Mouse (Mus musculus) midbrain, embryonic 16.5 days (tissue): ENCODE measurements around the gene Stard3. TPM values are rescaled to one million over a fixed set of nuclear protein-coding genes. Genes with fewer than 3 reads are reported as not detected.
"Not testable (repeated sequence)": the region's sequence is repeated elsewhere in the genome, so short reads cannot be mapped to it uniquely, and the experiment has no call there.

Experiments
- ATAC-seq: fragments of 200-750 bp; cut with Nextera tagmentation; 2 replicates; pipeline ENCODE4 v1.8.0; 2017; ENCODE audit warnings: moderate TSS enrichment
- H3K27ac ChIP-seq: fragments of 300-500 bp; sonication (generic); 2 replicates; pipeline ENCODE4 v1.5.1; 2014; ENCODE audit warnings: mild to moderate bottlenecking, low read length, mixed read lengths
- H3K27me3 ChIP-seq: fragments of 300-500 bp; sonication (generic); 2 replicates; pipeline ENCODE4 v1.6.1; 2014; ENCODE audit warnings: low read depth, low read length, mixed read lengths; ENCODE audit not compliant: control insufficient read depth, insufficient read depth
- H3K36me3 ChIP-seq: fragments of 300-500 bp; sonication (generic); 2 replicates; pipeline ENCODE4 v1.6.1; 2014; ENCODE audit warnings: mild to moderate bottlenecking, low read length, moderate library complexity, mixed read lengths; ENCODE audit not compliant: control insufficient read depth, insufficient read depth
- H3K4me1 ChIP-seq: fragments of 300-500 bp; sonication (generic); 2 replicates; pipeline ENCODE4 v1.6.1; 2014; ENCODE audit warnings: mild to moderate bottlenecking, low read length, mixed read lengths; ENCODE audit not compliant: control insufficient read depth, insufficient read depth
- H3K4me2 ChIP-seq: fragments of 300-500 bp; sonication (generic); 2 replicates; pipeline ENCODE4 v1.6.1; 2014; ENCODE audit warnings: mild to moderate bottlenecking, low read length, mixed read lengths
- H3K4me3 ChIP-seq: fragments of 300-500 bp; sonication (generic); 2 replicates; pipeline ENCODE4 v1.5.1; 2014; ENCODE audit warnings: low read depth, mild to moderate bottlenecking, low read length, moderate library complexity, mixed read lengths
- H3K9ac ChIP-seq: fragments of 300-500 bp; sonication (generic); 2 replicates; pipeline ENCODE4 v1.6.1; 2014; ENCODE audit warnings: low read depth, low read length, mixed read lengths
- H3K9me3 ChIP-seq: fragments of 300-500 bp; sonication (generic); replicated peaks from 2 replicates; pipeline ENCODE4 v1.6.1; 2014; ENCODE audit warnings: mild to moderate bottlenecking, low read length, mixed read lengths; ENCODE audit not compliant: control insufficient read depth, poor library complexity, severe bottlenecking
- WGBS: fragments of 180-500 bp; shearing (Covaris S2); extraction: QIAGEN DNeasy Blood & Tissue Kit; methylation state at CpG from one replicate; pipeline ENCODE4 v1.1.7; 2014; 5-methylcytosine and 5-hydroxymethylcytosine counted together
- polyA plus RNA-seq: library from polyadenylated mRNA; unstranded; fragments of >200 nt; fragmentation: Nextera tagmentation; extraction: Ambion mirVana; gene quantifications from 2 replicates; pipeline ENCODE4 v1.2.1, GENCODE M21; 2015

Stard3 gene
- polyA plus RNA-seq, 1 experiment from 2014 or later: 32.9 TPM

- H3K4me2 ChIP-seq: no peak overlapping the region
- 80% methylated on average over 8 of the region's 8 CpGs for WGBS
- no peaks in the 10 kb centered on the region for H3K9me3 ChIP-seq
- peaks cover 17% of the 10 kb centered on the region for H3K36me3 ChIP-seq
- no peak overlapping the region for H3K4me3 ChIP-seq
- H3K27me3 ChIP-seq: no peaks in the 10 kb centered on the region
- ATAC-seq: no peak
- H3K27ac ChIP-seq: no peak overlapping the region
- H3K4me1 ChIP-seq: peaks cover 7% of the 10 kb centered on the region
- H3K9ac ChIP-seq: no peak overlapping the region
Measured at GRCm38 (mm10) chr11:98374266-98374665, 16.1 kb downstream of the Stard3 start.

GRCm38 (mm10) chr11:98376756-98377155, 18.6 kb downstream of the Stard3 start:
- Histone ChIP-seq H3K27me3 (no peaks in the 10 kb centered on the region), H3K9ac (no peak overlapping the region), H3K4me1 (no peaks in the 10 kb centered on the region; the same call in 1 of the 2 replicates), H3K4me3 (no peak overlapping the region), H3K27ac (no peak overlapping the region), H3K4me2 (no peak overlapping the region), H3K9me3 (no peaks in the 10 kb centered on the region), H3K36me3 (peaks cover 22% of the 10 kb centered on the region)
- no peak for ATAC-seq
- 62% methylated on average over 5 of the region's 5 CpGs for WGBS

- Histone ChIP-seq H3K27ac (no peak overlapping the region), H3K27me3 (no peaks in the 10 kb centered on the region), H3K9ac (no peak overlapping the region), H3K4me2 (no peak overlapping the region), H3K4me1 (no peaks in the 10 kb centered on the region), H3K36me3 (peaks cover 22% of the 10 kb centered on the region), H3K9me3 (no peaks in the 10 kb centered on the region), H3K4me3 (no peak overlapping the region)
- 93% methylated on average over 11 of the region's 11 CpGs for WGBS
- no peak for ATAC-seq
Measured at GRCm38 (mm10) chr11:98377787-98378186, 19.6 kb downstream of the Stard3 start.

- H3K4me1 ChIP-seq: no peaks in the 10 kb centered on the region
- H3K9ac ChIP-seq: no peak overlapping the region
- no peak overlapping the region for H3K4me2 ChIP-seq
- no peaks in the 10 kb centered on the region for H3K27me3 ChIP-seq
- ATAC-seq: no peak
- WGBS: 92% methylated on average over 7 of the region's 7 CpGs
- H3K27ac ChIP-seq: no peak overlapping the region
- no peaks in the 10 kb centered on the region for H3K9me3 ChIP-seq
- peaks cover 22% of the 10 kb centered on the region for H3K36me3 ChIP-seq
- H3K4me3 ChIP-seq: no peak overlapping the region
Measured at GRCm38 (mm10) chr11:98379379-98379778, 21.2 kb downstream of the Stard3 start.

- H3K4me2 ChIP-seq: no peak overlapping the region
- no peaks in the 10 kb centered on the region for H3K9me3 ChIP-seq
- H3K4me3 ChIP-seq: no peak overlapping the region
- ATAC-seq: peak; percentile 36; the same call in 1 of the 2 replicates
- no peak overlapping the region for H3K27ac ChIP-seq
- WGBS: 74% methylated on average over 6 of the region's 6 CpGs
- H3K9ac ChIP-seq: no peak overlapping the region
- H3K36me3 ChIP-seq: peaks cover 19% of the 10 kb centered on the region
- H3K4me1 ChIP-seq: no peaks in the 10 kb centered on the region
- no peaks in the 10 kb centered on the region for H3K27me3 ChIP-seq
Measured at GRCm38 (mm10) chr11:98380106-98380505, 21.9 kb downstream of the Stard3 start.

- no peak for ATAC-seq
- Histone ChIP-seq H3K36me3 (peaks cover 16% of the 10 kb centered on the region), H3K4me1 (no peaks in the 10 kb centered on the region; the same call in 1 of the 2 replicates), H3K4me2 (no peak overlapping the region), H3K4me3 (no peak overlapping the region), H3K27ac (no peak overlapping the region), H3K27me3 (peaks cover 9% of the 10 kb centered on the region; the same call in 1 of the 2 replicates), H3K9me3 (no peaks in the 10 kb centered on the region), H3K9ac (no peak overlapping the region)
- WGBS: 94% methylated on average over 2 of the region's 2 CpGs
Measured at GRCm38 (mm10) chr11:98381651-98382050, 23.5 kb downstream of the Stard3 start.

- Histone ChIP-seq H3K36me3 (peaks cover 16% of the 10 kb centered on the region), H3K27me3 (peaks cover 11% of the 10 kb centered on the region)
- not testable (repeated sequence) for H3K4me1 ChIP-seq, H3K4me3 ChIP-seq, H3K9me3 ChIP-seq, ATAC-seq, H3K9ac ChIP-seq, H3K27ac ChIP-seq, H3K4me2 ChIP-seq
- WGBS: 57% methylated on average over 2 of the region's 2 CpGs
Measured at GRCm38 (mm10) chr11:98382405-98382804, 24.2 kb downstream of the Stard3 start.

GRCm38 (mm10) chr11:98383261-98384030, 25.3 kb downstream of the Stard3 start, which contains the start of gene Tcap:
TSS of gene Tcap (plus strand) at chr11:98383811.
- ATAC-seq: no peak
- Histone ChIP-seq H3K4me1 (no peaks in the 10 kb centered on the region; the same call in 1 of the 2 replicates), H3K36me3 (peaks cover 11% of the 10 kb centered on the region), H3K9me3 (no peaks in the 10 kb centered on the region), H3K27me3 (peaks cover 20% of the 10 kb centered on the region), H3K9ac (no peak within 1 kb of the TSS), H3K4me2 (no peak within 1 kb of the TSS), H3K27ac (no peak within 1 kb of the TSS), H3K4me3 (no peak within 1 kb of the TSS)
- 70% methylated on average over 14 of the region's 14 CpGs for WGBS

GRCm38 (mm10) chr11:98384216-98384615, 26.0 kb downstream of the Stard3 start:
- Histone ChIP-seq H3K4me2 (no peak overlapping the region), H3K9me3 (no peaks in the 10 kb centered on the region), H3K4me1 (no peaks in the 10 kb centered on the region; the same call in 1 of the 2 replicates), H3K27me3 (peaks cover 24% of the 10 kb centered on the region), H3K36me3 (peaks cover 5% of the 10 kb centered on the region; the same call in 1 of the 2 replicates), H3K9ac (no peak overlapping the region), H3K4me3 (no peak overlapping the region), H3K27ac (no peak overlapping the region)
- WGBS: 78% methylated on average over 20 of the region's 20 CpGs
- no peak for ATAC-seq
